Mouse (Mus musculus) embryonic facial prominence, embryonic 11.5 days (tissue): ENCODE data around the gene Coch. TPM values are rescaled to one million over a fixed set of nuclear protein-coding genes. Genes with fewer than 3 reads are reported as not detected.
"Not testable (repeated sequence)": the region's sequence is repeated elsewhere in the genome, so short reads cannot be mapped to it uniquely, and the experiment has no call there.

Experiments used
- ATAC-seq: fragments of 200-750 bp; cut with Nextera tagmentation; replicated peaks from 2 replicates; pipeline ENCODE4 v1.8.0; 2017; ENCODE audit warnings: low read depth; ENCODE audit not compliant: insufficient number of reproducible peaks, low FRiP score, low TSS enrichment
- DNase-seq: peaks from one replicate; pipeline ENCODE4 v3.0.0-alpha.2; 2015; ENCODE audit warnings: low spot score
- H3K27ac ChIP-seq: fragments of 300-500 bp; sonication (generic); replicated peaks from 2 replicates; pipeline ENCODE4 v1.5.1; 2014; ENCODE audit warnings: mild to moderate bottlenecking, low read depth, low read length, control low read depth
- H3K27me3 ChIP-seq: fragments of 300-500 bp; sonication (generic); 2 replicates; pipeline ENCODE4 v1.6.1; 2014; ENCODE audit warnings: mild to moderate bottlenecking, low read length, moderate library complexity, mixed read lengths; ENCODE audit not compliant: control insufficient read depth, insufficient read depth
- H3K36me3 ChIP-seq: fragments of 300-500 bp; sonication (generic); replicated peaks from 2 replicates; pipeline ENCODE4 v1.6.1; 2014; ENCODE audit warnings: low read depth, mild to moderate bottlenecking, low read length, moderate library complexity, mixed read lengths; ENCODE audit not compliant: control insufficient read depth, insufficient read depth
- H3K4me1 ChIP-seq: fragments of 300-500 bp; sonication (generic); 2 replicates; pipeline ENCODE4 v1.6.1; 2014; ENCODE audit warnings: low read length, mixed read lengths; ENCODE audit not compliant: control insufficient read depth, insufficient read depth
- H3K4me2 ChIP-seq: fragments of 300-500 bp; sonication (generic); 2 replicates; pipeline ENCODE4 v1.6.1; 2014; ENCODE audit warnings: low read depth, mild to moderate bottlenecking, control low read depth, low read length, moderate library complexity
- H3K4me3 ChIP-seq: fragments of 300-500 bp; sonication (generic); 2 replicates; pipeline ENCODE4 v1.5.1; 2014; ENCODE audit warnings: low read depth, low read length, control low read depth
- H3K9ac ChIP-seq: fragments of 300-500 bp; sonication (generic); replicated peaks from 2 replicates; pipeline ENCODE4 v1.6.1; 2014; ENCODE audit warnings: mild to moderate bottlenecking, control low read depth, low read length
- H3K9me3 ChIP-seq: fragments of 300-500 bp; sonication (generic); replicated peaks from 2 replicates; pipeline ENCODE4 v1.6.1; 2016; ENCODE audit warnings: mild to moderate bottlenecking, low read length, inconsistent platforms, mixed read lengths; ENCODE audit not compliant: control insufficient read depth
- polyA plus RNA-seq: library from polyadenylated mRNA; unstranded; fragments of >200 nt; fragmentation: Nextera tagmentation; extraction: Ambion mirVana; gene quantifications from 2 replicates; pipeline ENCODE4 v1.2.1, GENCODE M21; 2014

The Coch gene
- polyA plus RNA-seq, 1 experiment from 2014 or later, result 2.6 TPM

DNA sequence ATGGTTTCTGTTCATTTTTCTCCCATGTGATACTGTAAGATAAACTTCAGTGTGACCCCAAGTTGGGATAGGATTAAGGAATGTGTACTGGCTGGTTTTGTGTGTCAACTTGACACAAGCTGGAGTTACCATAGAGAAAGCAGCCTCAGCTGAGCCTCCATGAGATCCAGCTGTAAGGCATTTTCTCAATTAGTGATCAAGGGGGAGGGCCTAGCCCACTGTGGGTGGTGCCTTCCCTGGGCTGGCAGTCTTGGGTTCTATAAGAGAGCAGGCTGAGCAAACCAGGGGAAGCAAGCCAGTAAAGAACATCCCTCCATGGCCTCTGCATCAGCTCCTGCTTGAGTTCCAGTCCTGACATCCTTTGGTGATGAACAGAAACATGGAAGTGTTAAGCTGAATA lies 56.3 kb downstream of the Coch start:
- not testable (repeated sequence) for H3K36me3 ChIP-seq, H3K4me1 ChIP-seq, H3K4me3 ChIP-seq, H3K4me2 ChIP-seq, H3K9ac ChIP-seq, H3K9me3 ChIP-seq, H3K27me3 ChIP-seq, H3K27ac ChIP-seq
- DNase-seq (peak; percentile 62), ATAC-seq (0 out of 2 replicates have a peak, but pooled peaks have one; percentile 39)

Other genes starting within 250 kb of the Coch start
- gene G2e3, start 245.3 kb upstream of the Coch start, polyA plus RNA-seq, result 38.4 and 48.6 TPM in 2 replicates
- gene Scfd1, start 215.8 kb upstream of the Coch start, polyA plus RNA-seq, result 86.9 and 87.1 TPM in 2 replicates
- 44.3 and 47.4 TPM in 2 replicates for gene Ap4s1, start 97.7 kb downstream of the Coch start, polyA plus RNA-seq
- gene Strn3, start 98.6 kb downstream of the Coch start, polyA plus RNA-seq, result 53.7 and 60.3 TPM in 2 replicates
- 33.7 and 36.9 TPM in 2 replicates for gene Hectd1, start 236.2 kb downstream of the Coch start, polyA plus RNA-seq